13 mouse cellular contexts compared by ENCODE assay signal in the genomic region with DNA sequence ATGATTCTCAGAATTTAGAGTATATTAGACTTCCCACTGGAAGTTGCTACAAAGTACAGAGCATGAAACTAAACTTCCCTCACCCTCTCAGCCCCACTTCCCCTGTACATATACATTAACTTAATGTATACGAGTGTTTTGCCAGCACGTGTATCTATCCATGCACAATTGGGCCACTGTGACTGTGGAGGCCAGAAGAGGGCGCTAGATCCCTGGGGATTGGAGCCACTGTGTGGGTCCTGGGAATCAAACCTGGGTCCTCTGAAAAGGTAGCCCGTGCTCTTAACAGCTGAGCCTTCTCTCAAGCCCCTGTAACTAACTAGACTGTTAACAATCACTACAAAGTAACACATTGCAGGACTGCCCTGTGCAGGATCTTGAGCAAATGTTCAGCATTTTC. TPM values are rescaled to one million over a fixed set of nuclear protein-coding genes. Genes with fewer than 3 reads are reported as not detected.
A peak's percentile ranks its signal among the peaks of the same experiment; 100 is the strongest.
DNase-seq lines count a peak whose midpoint lies in the region; ATAC-seq and TF ChIP-seq lines count a peak whose summit lies in the region.
"Had no signal": no experiment of that assay in that cellular context is flagged by ENCODE, and none has a peak within 500 bp of the region (broad histone marks: within the 10 kb centered on the region; RNA-seq: fewer than 3 reads in every experiment).

No protein-coding gene starts in this region.

- in situ Hi-C loops in ES-E14 (cut with MboI; ENCODE audit: low sequenced_read_pairs in 2 of 2, unreplicated experiment in 2 of 2), result no loop called here

- H3K27ac ChIP-seq in liver, adult 2 months (replicated peaks; ENCODE audit: insufficient read depth, low read depth, low read length), result no peak overlapping the region
- no peak overlapping the region for H3K27ac ChIP-seq in liver, embryonic 12.5 days
- H3K27ac ChIP-seq in ES-E14 (ENCODE audit: insufficient read depth, low read depth, low read length, poor library complexity, severe bottlenecking), result no peak overlapping the region
- H3K27ac ChIP-seq in bone marrow macrophage, adult 2 months (ENCODE audit: insufficient read depth, low read depth, low read length), result peak overlapping the region; percentile 38
- H3K27ac ChIP-seq: hindbrain, embryonic 14.5 days; limb, embryonic 12.5 days; neural tube, embryonic 12.5 days had no signal

- H3K9me3 ChIP-seq in liver, embryonic 12.5 days (replicated peaks), result no peaks in the 10 kb centered on the region
- H3K9me3 ChIP-seq in ES-E14 (ENCODE audit: control insufficient read depth, insufficient read depth, low read depth, low read length), result no peaks in the 10 kb centered on the region
- H3K9me3 ChIP-seq: neural tube, embryonic 12.5 days had no signal

- intact Hi-C loops in heart, postnatal 10 days (cut with DNase I), result no loop called here

- TF ChIP-seq POLR2A in liver, adult 2 months (IDR thresholded peaks at IDR 0.05; ENCODE audit: extremely low read depth, insufficient read depth, low read length), result no peak
- no peak for TF ChIP-seq POLR2A in bone marrow macrophage, adult 2 months (IDR thresholded peaks at IDR 0.05; ENCODE audit: borderline replicate concordance, low read depth, low read length)

- no peak overlapping the region for H3K4me2 ChIP-seq in liver, embryonic 12.5 days
- H3K4me2 ChIP-seq: hindbrain, embryonic 14.5 days; limb, embryonic 12.5 days; neural tube, embryonic 12.5 days had no signal

- TF ChIP-seq CTCF in liver, adult 2 months (IDR thresholded peaks at IDR 0.05; ENCODE audit: low read depth, low read length), result peak; percentile 69
- peak; percentile 79 for TF ChIP-seq CTCF in bone marrow macrophage, adult 2 months (IDR thresholded peaks at IDR 0.05; ENCODE audit: low read depth, low read length)

- no peaks in the 10 kb centered on the region for H3K79me2 ChIP-seq in liver, adult 2 months (ENCODE audit: control insufficient read depth, insufficient read depth, low read length)

- H3K4me1 ChIP-seq in liver, adult 2 months (ENCODE audit: control insufficient read depth, insufficient read depth, low read length), result no peaks in the 10 kb centered on the region
- peaks cover 35% of the 10 kb centered on the region for H3K4me1 ChIP-seq in liver, embryonic 12.5 days
- H3K4me1 ChIP-seq in ES-E14 (ENCODE audit: control insufficient read depth in 2 of 2, insufficient read depth in 2 of 2, low read length in 2 of 2, poor library complexity in 1 of 2), result peaks cover 0 to 6% of the 10 kb centered on the region in 2 experiments; a peak in 1 of 4 replicates
- H3K4me1 ChIP-seq in bone marrow macrophage, adult 2 months (ENCODE audit: control insufficient read depth, insufficient read depth, low read length), result peaks cover 40% of the 10 kb centered on the region
- H3K4me1 ChIP-seq: neural tube, embryonic 12.5 days had no signal

- no peaks in the 10 kb centered on the region for H3K36me3 ChIP-seq in liver, adult 2 months (ENCODE audit: control insufficient read depth, insufficient read depth, low read length)
- H3K36me3 ChIP-seq in liver, embryonic 12.5 days, result no peaks in the 10 kb centered on the region
- no peaks in the 10 kb centered on the region for H3K36me3 ChIP-seq in ES-E14 (ENCODE audit: control insufficient read depth, insufficient read depth, low read length, poor library complexity, severe bottlenecking)
- H3K36me3 ChIP-seq: limb, embryonic 12.5 days; neural tube, embryonic 12.5 days had no signal

- no peak overlapping the region for H3K9ac ChIP-seq in liver, adult 2 months (ENCODE audit: low read depth, low read length)
- H3K9ac ChIP-seq in liver, embryonic 12.5 days, result no peak overlapping the region
- H3K9ac ChIP-seq in ES-E14 (ENCODE audit: insufficient read depth, low read depth, low read length, poor library complexity, severe bottlenecking), result no peak overlapping the region
- H3K9ac ChIP-seq: hindbrain, embryonic 14.5 days; limb, embryonic 12.5 days; neural tube, embryonic 12.5 days had no signal

- no peak overlapping the region for H3K4me3 ChIP-seq in liver, adult 2 months (ENCODE audit: insufficient read depth, low read depth, low read length)
- H3K4me3 ChIP-seq in liver, embryonic 12.5 days, result no peak overlapping the region
- H3K4me3 ChIP-seq in ES-E14 (ENCODE audit: insufficient read depth in 1 of 2, low read depth in 1 of 2, low read length in 2 of 2, poor library complexity in 1 of 2, severe bottlenecking in 1 of 2), result no peak overlapping the region
- H3K4me3 ChIP-seq in bone marrow macrophage, adult 2 months (ENCODE audit: insufficient read depth, low read length), result no peak overlapping the region
- H3K4me3 ChIP-seq: limb, embryonic 12.5 days; megakaryocyte, embryonic 14.5 days; neural tube, embryonic 12.5 days had no signal

- ATAC-seq in liver, embryonic 12.5 days, result no peak
- peak; percentile 42; the same call in 1 of the 2 replicates for ATAC-seq in megakaryocyte, adult 5-6 weeks (ENCODE audit: poor library complexity, severe bottlenecking)
- no peak for ATAC-seq in activated CD4-positive, CD25-positive, alpha-beta regulatory T cell, adult 4 months

- DNase-seq in liver, adult 2 months (ENCODE audit: extremely low read depth, low read depth, low spot score), result no peak
- DNase-seq in ES-E14 (ENCODE audit: low read depth, low spot score), result peak; percentile 28
- DNase-seq in heart, postnatal 10 days, result no peak
- DNase-seq: cerebellum, adult 11 months; right cerebral cortex, adult 18-20 months had no signal

- H3K27me3 ChIP-seq in liver, adult 2 months (ENCODE audit: control insufficient read depth, insufficient read depth, low read length), result no peaks in the 10 kb centered on the region
- H3K27me3 ChIP-seq in liver, embryonic 12.5 days (replicated peaks), result no peaks in the 10 kb centered on the region
- H3K27me3 ChIP-seq: limb, embryonic 12.5 days; megakaryocyte, embryonic 14.5 days; neural tube, embryonic 12.5 days had no signal

- 82% methylated on average over 4 of the region's 4 CpGs for WGBS in liver, adult 2 months
- 57% methylated on average over 4 of the region's 4 CpGs for WGBS in liver, embryonic 12.5 days (ENCODE audit: insufficient replicate concordance)

TF ChIP-seq in ES-E14, 5 proteins besides CTCF, POLR2A, EP300 and RAD21:
- no peak for TF ChIP-seq MAFK (IDR thresholded peaks at IDR 0.05; ENCODE audit: insufficient read depth, low read depth, low read length)
- no peak for TF ChIP-seq CHD2 (IDR thresholded peaks at IDR 0.05; ENCODE audit: low read depth, low read length)
- TF ChIP-seq ZC3H11A (IDR thresholded peaks at IDR 0.05; ENCODE audit: borderline replicate concordance, low read depth, low read length), result no peak; the same call in 1 of the 2 replicates
- TF ChIP-seq HCFC1 (IDR thresholded peaks at IDR 0.05; ENCODE audit: borderline replicate concordance, insufficient read depth, low read length), result no peak
- TF ChIP-seq ZNF384 (IDR thresholded peaks at IDR 0.05; ENCODE audit: low read depth, low read length), result no peak

RNA-seq across cellular contexts. Expression of a gene that starts 36.3 kb away (rescaled TPM):
- 314 and 385 TPM in 2 replicates for total RNA-seq in liver, adult 2 months (2014; rRNA removed)
- polyA plus RNA-seq in liver, adult 2 months (2012; rRNA removed), result 176 and 235 TPM in 2 replicates
- polyA plus RNA-seq in liver, embryonic 12.5 days (2016; fragmentation: Nextera tagmentation; extraction: Ambion mirVana), result 307 and 317 TPM in 2 replicates
- 513 and 583 TPM in 2 replicates for total RNA-seq in ES-E14 (2012; rRNA removed)
- 327 and 351 TPM in 2 replicates for polyA plus RNA-seq in bone marrow macrophage, adult 2 months (2012; ENCODE audit: insufficient read depth, insufficient read length, missing spikeins)
- total RNA-seq in megakaryocyte, adult 5-6 weeks (2015), result 348 and 402 TPM in 2 replicates
- 537 and 557 TPM in 2 replicates for total RNA-seq in megakaryocyte, adult 5-6 weeks (2017)
- polyA plus RNA-seq in activated CD4-positive, CD25-positive, alpha-beta regulatory T cell, adult 4 months (2017; shearing (Covaris generic)), result 100 to 1,000 TPM; 302 to 362 TPM
- total RNA-seq in heart, postnatal 10 days (2021), result 100 to 1,000 TPM; 208 to 218 TPM

RNA-seq across cellular contexts. Expression of a gene that starts 36.5 kb away (rescaled TPM):
- total RNA-seq in liver, adult 2 months (2014; rRNA removed), result 5.4 and 6.0 TPM in 2 replicates
- 1.9 and 2.0 TPM in 2 replicates for polyA plus RNA-seq in liver, adult 2 months (2012; rRNA removed)
- 6.0 and 6.3 TPM in 2 replicates for polyA plus RNA-seq in liver, embryonic 12.5 days (2016; fragmentation: Nextera tagmentation; extraction: Ambion mirVana)
- total RNA-seq in ES-E14 (2012; rRNA removed), result 29.2 and 29.9 TPM in 2 replicates
- 27.7 and 31.0 TPM in 2 replicates for polyA plus RNA-seq in bone marrow macrophage, adult 2 months (2012; ENCODE audit: insufficient read depth, insufficient read length, missing spikeins)
- total RNA-seq in megakaryocyte, adult 5-6 weeks (2015), result 9.0 and 10.5 TPM in 2 replicates
- 9.8 and 10.9 TPM in 2 replicates for total RNA-seq in megakaryocyte, adult 5-6 weeks (2017)
- 1 to 10 TPM; 1.9 to 3.3 TPM for polyA plus RNA-seq in activated CD4-positive, CD25-positive, alpha-beta regulatory T cell, adult 4 months (2017; shearing (Covaris generic))
- 10 to 100 TPM; 17.0 to 19.7 TPM for total RNA-seq in heart, postnatal 10 days (2021)
